Mouse (Mus musculus): Measurements from ENCODE around the gene Robo1.

GRCm38 (mm10) chr16:72811494-72811893 is 503.4 kb downstream of the Robo1 start:
- no peak for TF ChIP-seq CTCF (IDR thresholded peaks at IDR 0.05; ENCODE audit: control insufficient read depth, insufficient read depth, insufficient replicate concordance, low read depth, low read length)
- no peak for TF ChIP-seq POLR2A (IDR thresholded peaks at IDR 0.05; ENCODE audit: control insufficient read depth, low read depth, low read length)
